8 mouse cellular contexts compared by ENCODE assay signal in genomic region chr6:83456984-83457810, GRCm38 (mm10). TPM values are rescaled to one million over a fixed set of nuclear protein-coding genes. Genes with fewer than 3 reads are reported as not detected.
DNase-seq lines count a peak whose midpoint lies in the region; ATAC-seq and TF ChIP-seq lines count a peak whose summit lies in the region.

No protein-coding gene starts in this region.

- 5% methylated on average over 33 of the region's 33 CpGs for WGBS in forebrain, postnatal 0 days
- 3% methylated on average over 33 of the region's 33 CpGs for WGBS in limb, embryonic 10.5 days
- WGBS in midbrain, embryonic 13.5 days: 3% methylated on average over 33 of the region's 33 CpGs

- ATAC-seq in forebrain, postnatal 0 days: peak; percentile 39
- ATAC-seq in midbrain, embryonic 13.5 days: peak; percentile 66; the same call in 1 of the 2 replicates

- H3K4me2 ChIP-seq in forebrain, postnatal 0 days (ENCODE audit: low read depth): peak overlapping the region; percentile 95
- peak overlapping the region; percentile 83 for H3K4me2 ChIP-seq in midbrain, embryonic 13.5 days (replicated peaks)

- peaks cover 27% of the 10 kb centered on the region for H3K4me1 ChIP-seq in forebrain, postnatal 0 days (ENCODE audit: insufficient read depth)
- H3K4me1 ChIP-seq in limb, embryonic 10.5 days: peaks cover 70% of the 10 kb centered on the region
- peaks cover 39% of the 10 kb centered on the region for H3K4me1 ChIP-seq in midbrain, embryonic 13.5 days (replicated peaks)

- H3K9ac ChIP-seq in forebrain, postnatal 0 days: peak overlapping the region; percentile 87
- peak overlapping the region; percentile 96 for H3K9ac ChIP-seq in midbrain, embryonic 13.5 days (replicated peaks)

- peak overlapping the region; percentile 95 for H3K27ac ChIP-seq in forebrain, postnatal 0 days (ENCODE audit: low read depth, low read length)
- H3K27ac ChIP-seq in limb, embryonic 10.5 days: peak overlapping the region; percentile 100
- peak overlapping the region; percentile 98 for H3K27ac ChIP-seq in midbrain, embryonic 13.5 days

- no peaks in the 10 kb centered on the region for H3K9me3 ChIP-seq in forebrain, postnatal 0 days (ENCODE audit: low read length)
- H3K9me3 ChIP-seq in limb, embryonic 10.5 days (replicated peaks): no peaks in the 10 kb centered on the region
- no peaks in the 10 kb centered on the region for H3K9me3 ChIP-seq in midbrain, embryonic 13.5 days

- DNase-seq in 416B (ENCODE audit: low read depth) (peak; percentile 40), ES-CJ7 (ENCODE audit: low read depth, low spot score) (peak; percentile 24)
- no peak for DNase-seq in forebrain, postnatal 0 days
- DNase-seq in limb, embryonic 10.5 days (ENCODE audit: low spot score): peak; percentile 57
- DNase-seq in frontal cortex, postnatal 25 days (ENCODE audit: low spot score in 2 of 2): no peak
- DNase-seq in layer of hippocampus, adult 18-20 months (ENCODE audit: low spot score in 2 of 2): no peak
- no peak for DNase-seq in T-cell, adult 2 months (ENCODE audit: low spot score)

- no peaks in the 10 kb centered on the region for H3K27me3 ChIP-seq in forebrain, postnatal 0 days (ENCODE audit: insufficient read depth, low read length)
- no peaks in the 10 kb centered on the region for H3K27me3 ChIP-seq in limb, embryonic 10.5 days (ENCODE audit: low read depth, poor library complexity, severe bottlenecking)
- 0 out of 2 replicates have a peak, but pooled peaks cover 3% of the 10 kb centered on the region for H3K27me3 ChIP-seq in midbrain, embryonic 13.5 days

- H3K36me3 ChIP-seq in forebrain, postnatal 0 days (ENCODE audit: insufficient read depth): no peaks in the 10 kb centered on the region
- peaks cover 24% of the 10 kb centered on the region for H3K36me3 ChIP-seq in limb, embryonic 10.5 days
- H3K36me3 ChIP-seq in midbrain, embryonic 13.5 days: no peaks in the 10 kb centered on the region

- TF ChIP-seq CTCF in forebrain, postnatal 0 days (IDR thresholded peaks at IDR 0.05; ENCODE audit: low read depth): no peak

- peak overlapping the region; percentile 79 for H3K4me3 ChIP-seq in forebrain, postnatal 0 days (ENCODE audit: low read depth, low read length)
- H3K4me3 ChIP-seq in limb, embryonic 10.5 days: peak overlapping the region; percentile 96
- H3K4me3 ChIP-seq in midbrain, embryonic 13.5 days (replicated peaks): peak overlapping the region; percentile 87

RNA-seq across cellular contexts. Expression of gene Tet3, which starts 1.7 kb away (rescaled TPM):
- total RNA-seq in forebrain, postnatal 0 days (2014; rRNA removed): 23.2 and 27.7 TPM in 2 replicates
- 38.0 and 49.4 TPM in 2 replicates for polyA plus RNA-seq in forebrain, postnatal 0 days (2015; fragmentation: Nextera tagmentation; extraction: Ambion mirVana)
- 40.1 and 42.7 TPM in 2 replicates for polyA plus RNA-seq in limb, embryonic 10.5 days (2016; fragmentation: Nextera tagmentation; extraction: Ambion mirVana)
- 68.1 and 72.4 TPM in 2 replicates for polyA plus RNA-seq in midbrain, embryonic 13.5 days (2015; fragmentation: Nextera tagmentation; extraction: Ambion mirVana)
- total RNA-seq in layer of hippocampus, adult 18-20 months (2021): 10 to 100 TPM; 53.2 to 58.7 TPM

RNA-seq across cellular contexts. Expression of gene Dguok, which starts 49.6 kb away (rescaled TPM):
- 35.3 and 44.5 TPM in 2 replicates for total RNA-seq in forebrain, postnatal 0 days (2014; rRNA removed)
- 47.8 and 52.1 TPM in 2 replicates for polyA plus RNA-seq in forebrain, postnatal 0 days (2015; fragmentation: Nextera tagmentation; extraction: Ambion mirVana)
- polyA plus RNA-seq in limb, embryonic 10.5 days (2016; fragmentation: Nextera tagmentation; extraction: Ambion mirVana): 58.0 and 69.5 TPM in 2 replicates
- polyA plus RNA-seq in midbrain, embryonic 13.5 days (2015; fragmentation: Nextera tagmentation; extraction: Ambion mirVana): 63.7 and 71.9 TPM in 2 replicates
- total RNA-seq in layer of hippocampus, adult 18-20 months (2021): 10 to 100 TPM; 28.2 to 33.3 TPM

Comparison
In these comparisons a context has a peak if more than half of its experiments do, and no peak if none do; other contexts are left out.
1. DNase-seq: peak in 416B (single experiment), ES-CJ7 (single experiment) and limb, embryonic 10.5 days (single experiment); none in forebrain, postnatal 0 days (single experiment), frontal cortex, postnatal 25 days (0 of 2), layer of hippocampus, adult 18-20 months (0 of 2) and T-cell, adult 2 months (single experiment).
2. Peak in every context shown above with its lines, with median percentiles within 50 percentile points of each other: H3K27ac ChIP-seq and H3K4me3 ChIP-seq.